Mouse (Mus musculus) limb, embryonic 15.5 days (tissue): Measurements from ENCODE around the gene Xlr5c. TPM values are rescaled to one million over a fixed set of nuclear protein-coding genes. Genes with fewer than 3 reads are reported as not detected.
"Not testable (repeated sequence)": the region's sequence is repeated elsewhere in the genome, so short reads cannot be mapped to it uniquely, and the experiment has no call there.

Experiments used
- ATAC-seq: fragments of 200-750 bp; cut with Nextera tagmentation; 2 replicates; pipeline ENCODE4 v1.8.0; 2017; ENCODE audit warnings: low read depth, moderate TSS enrichment; ENCODE audit not compliant: insufficient number of reproducible peaks, low FRiP score, low TSS enrichment
- H3K27ac ChIP-seq: fragments of 300-500 bp; sonication (generic); 2 replicates; pipeline ENCODE4 v1.5.1; 2015; ENCODE audit warnings: moderate library complexity, mild to moderate bottlenecking, inconsistent platforms
- H3K27me3 ChIP-seq: fragments of 300-500 bp; sonication (generic); 2 replicates; pipeline ENCODE4 v1.6.1; 2015; ENCODE audit warnings: inconsistent platforms
- H3K36me3 ChIP-seq: fragments of 300-500 bp; sonication (generic); 2 replicates; pipeline ENCODE4 v1.6.1; 2015; ENCODE audit warnings: inconsistent platforms
- H3K4me1 ChIP-seq: fragments of 300-500 bp; sonication (generic); 2 replicates; pipeline ENCODE4 v1.6.1; 2015; ENCODE audit warnings: inconsistent platforms
- H3K4me2 ChIP-seq: fragments of 300-500 bp; sonication (generic); 2 replicates; pipeline ENCODE4 v1.6.1; 2015; ENCODE audit warnings: mild to moderate bottlenecking, inconsistent platforms
- H3K4me3 ChIP-seq: fragments of 300-500 bp; sonication (generic); 2 replicates; pipeline ENCODE4 v1.5.1; 2015; ENCODE audit warnings: mild to moderate bottlenecking, inconsistent platforms
- H3K9ac ChIP-seq: fragments of 300-500 bp; sonication (generic); 2 replicates; pipeline ENCODE4 v1.6.1; 2015; ENCODE audit warnings: inconsistent platforms
- H3K9me3 ChIP-seq: fragments of 300-500 bp; sonication (generic); 2 replicates; pipeline ENCODE4 v1.6.1; 2016; ENCODE audit warnings: inconsistent platforms
- WGBS: fragments of 180-500 bp; shearing (Covaris S2); methylation state at CpG from one replicate; pipeline ENCODE4 v1.1.7; 2015; 5-methylcytosine and 5-hydroxymethylcytosine counted together
- polyA plus RNA-seq: library from polyadenylated mRNA; unstranded; fragments of >200 nt; fragmentation: Nextera tagmentation; extraction: Ambion mirVana; gene quantifications from 2 replicates; pipeline ENCODE4 v1.2.1, GENCODE M21; 2015

The Xlr5c gene
- not detected in 2 replicates for polyA plus RNA-seq

DNA sequence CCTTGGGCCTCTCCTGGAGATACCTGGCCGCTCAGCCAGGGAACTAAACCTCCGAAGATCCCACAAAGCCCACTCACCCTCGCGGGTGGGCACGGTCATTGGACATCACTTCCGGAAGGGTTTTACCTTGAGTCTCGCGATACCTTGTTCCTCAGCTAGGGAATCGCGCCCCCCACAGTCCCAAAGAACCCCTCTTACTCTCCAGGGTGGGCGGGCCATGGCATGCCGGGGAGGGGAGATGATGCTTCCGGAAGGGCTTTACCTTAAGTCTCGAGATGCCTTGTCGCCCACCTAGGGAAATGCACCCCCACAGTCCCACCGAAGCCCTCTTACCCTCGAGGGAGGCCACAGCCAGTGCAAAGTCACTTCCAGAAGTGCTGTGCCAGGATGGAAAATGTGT lies at the start of gene Xlr5c, which contains the start of gene Xlr5a:
Gene Xlr5c, minus strand, starts transcription at position 101 of the 400 bp plus-strand sequence.
Gene Xlr5a, minus strand, starts transcription at position 101 of the 400 bp plus-strand sequence.
- 91% methylated on average over 13 of the region's 17 CpGs for WGBS
- H3K27ac ChIP-seq, H3K4me2 ChIP-seq, H3K4me3 ChIP-seq, H3K9me3 ChIP-seq, ATAC-seq, H3K27me3 ChIP-seq, H3K9ac ChIP-seq, H3K36me3 ChIP-seq, H3K4me1 ChIP-seq: not testable (repeated sequence)

DNA sequence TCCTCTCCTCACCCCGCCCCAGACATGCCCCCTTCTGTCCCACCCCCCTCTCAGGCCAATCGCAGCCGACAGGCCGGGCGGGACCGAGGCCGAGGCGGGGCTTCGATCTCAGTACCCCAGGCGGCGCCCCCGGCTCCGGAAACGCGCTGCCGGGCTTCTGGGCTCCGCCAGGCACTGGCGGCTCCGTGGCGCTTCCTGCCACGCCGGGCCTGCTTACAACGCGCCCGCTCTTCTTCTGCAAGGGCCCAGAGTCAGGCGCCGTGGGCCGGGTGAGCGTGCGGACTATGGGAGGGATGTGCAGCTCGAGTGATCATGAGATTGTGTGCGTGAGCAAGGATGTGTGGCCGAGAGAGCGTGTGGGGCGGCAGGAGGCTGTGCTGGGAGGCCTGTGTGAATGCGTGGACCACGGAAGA lies 49.7 kb upstream of the Xlr5c start, which contains the start of gene Zfp275:
Gene Zfp275, plus strand, starts transcription at position 139 of the 413 bp plus-strand sequence.
- Histone ChIP-seq H3K4me3 (peak within 1 kb of the TSS; percentile 58), H3K27ac (peak within 1 kb of the TSS; percentile 76), H3K4me2 (peak within 1 kb of the TSS; percentile 41), H3K9me3 (no peaks in the 10 kb centered on the region), H3K9ac (peak within 1 kb of the TSS; percentile 55), H3K36me3 (no peaks in the 10 kb centered on the region), H3K27me3 (peaks cover 10% of the 10 kb centered on the region; the same call in 1 of the 2 replicates), H3K4me1 (0 out of 2 replicates have a peak, but pooled peaks cover 2% of the 10 kb centered on the region)
- ATAC-seq, result peak; percentile 94
- 21% methylated on average over 37 of the region's 37 CpGs for WGBS

DNA sequence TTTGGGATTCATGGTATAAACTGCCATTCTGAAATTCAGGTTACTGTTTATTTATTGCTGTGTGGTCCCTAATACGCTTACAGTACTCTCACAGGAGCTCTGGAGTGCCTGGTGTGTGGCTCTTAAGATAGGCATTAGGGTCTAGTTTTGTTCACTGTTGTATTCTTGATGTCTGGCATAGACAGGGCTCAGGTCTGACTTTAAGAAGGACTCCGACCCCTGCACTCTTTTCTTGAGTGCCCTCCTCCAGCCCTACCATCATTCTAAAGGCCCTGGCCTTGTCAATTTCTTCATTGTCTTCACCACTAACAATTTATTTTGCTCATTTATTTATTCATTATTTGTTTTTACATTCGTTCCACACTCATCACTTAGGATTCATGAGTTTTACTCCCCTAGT lies 49.3 kb upstream of the Xlr5c start:
- Histone ChIP-seq H3K27me3 (peaks cover 10% of the 10 kb centered on the region; the same call in 1 of the 2 replicates), H3K4me2 (peak overlapping the region; percentile 41; the same call in 1 of the 2 replicates), H3K36me3 (no peaks in the 10 kb centered on the region), H3K4me1 (0 out of 2 replicates have a peak, but pooled peaks cover 2% of the 10 kb centered on the region), H3K9ac (no peak overlapping the region), H3K9me3 (no peaks in the 10 kb centered on the region), H3K27ac (no peak overlapping the region), H3K4me3 (peak overlapping the region; percentile 58)
- no peak for ATAC-seq
- WGBS, result 32% methylated on average over 3 of the region's 3 CpGs

DNA sequence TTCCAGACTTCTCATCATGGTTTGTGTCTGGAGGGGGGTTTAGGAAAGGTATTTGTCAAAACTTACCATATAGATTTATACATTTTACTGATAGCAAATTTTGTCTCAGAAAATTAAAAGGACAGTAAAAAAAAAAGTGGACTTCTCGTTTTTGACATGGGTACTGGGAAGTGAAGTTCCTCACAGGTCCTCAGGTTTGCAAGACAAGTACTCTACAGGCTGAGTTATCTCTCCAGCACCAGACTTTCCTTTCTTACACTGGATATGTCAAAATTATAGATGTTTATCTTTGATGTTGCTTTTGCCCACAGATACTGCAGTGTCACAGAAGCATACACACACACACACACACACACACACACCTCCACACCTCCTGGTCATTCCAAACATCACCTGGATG lies 48.7 kb upstream of the Xlr5c start:
- WGBS, result 57% methylated on average over 1 of the region's 1 CpGs

DNA sequence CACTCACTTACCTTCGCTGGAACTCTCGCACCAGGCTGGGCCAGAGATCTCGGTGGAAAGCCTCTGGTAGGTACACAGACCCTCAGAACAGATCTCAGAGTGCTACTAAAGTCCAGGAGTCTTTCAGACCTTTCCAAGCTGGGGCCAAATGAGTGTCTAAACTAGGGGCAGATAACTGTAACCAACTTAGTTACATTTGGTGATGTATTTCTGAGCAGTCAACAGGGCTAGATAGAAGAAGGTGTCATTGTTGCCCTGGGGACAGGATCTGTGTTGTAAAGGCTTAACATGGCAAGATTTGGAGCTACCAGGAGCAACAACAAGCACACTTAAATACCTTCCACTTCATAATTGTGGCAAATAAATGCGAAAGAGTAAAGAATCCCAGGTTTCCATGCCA lies 44.0 kb upstream of the Xlr5c start, which contains the start of gene Gm45015:
Gene Gm45015, minus strand, starts transcription at position 101 of the 400 bp plus-strand sequence.
- H3K27me3 ChIP-seq, result peaks cover 9% of the 10 kb centered on the region; the same call in 1 of the 2 replicates
- WGBS, result 87% methylated on average over 4 of the region's 4 CpGs
- no peaks in the 10 kb centered on the region for H3K9me3 ChIP-seq
- no peaks in the 10 kb centered on the region for H3K4me1 ChIP-seq
- H3K4me2 ChIP-seq, result no peak within 1 kb of the TSS
- H3K4me3 ChIP-seq, result no peak within 1 kb of the TSS
- H3K27ac ChIP-seq, result no peak within 1 kb of the TSS
- H3K9ac ChIP-seq, result no peak within 1 kb of the TSS
- ATAC-seq, result no peak
- H3K36me3 ChIP-seq, result no peaks in the 10 kb centered on the region

More for the DNA sequence above, 48.7 kb upstream of the Xlr5c start:
- Histone ChIP-seq H3K27ac (no peak overlapping the region), H3K4me1 (0 out of 2 replicates have a peak, but pooled peaks cover 2% of the 10 kb centered on the region), H3K36me3 (no peaks in the 10 kb centered on the region), H3K9ac (no peak overlapping the region), H3K4me2 (no peak overlapping the region), H3K9me3 (no peaks in the 10 kb centered on the region), H3K27me3 (peaks cover 15% of the 10 kb centered on the region; the same call in 1 of the 2 replicates), H3K4me3 (no peak overlapping the region)
- no peak for ATAC-seq

DNA sequence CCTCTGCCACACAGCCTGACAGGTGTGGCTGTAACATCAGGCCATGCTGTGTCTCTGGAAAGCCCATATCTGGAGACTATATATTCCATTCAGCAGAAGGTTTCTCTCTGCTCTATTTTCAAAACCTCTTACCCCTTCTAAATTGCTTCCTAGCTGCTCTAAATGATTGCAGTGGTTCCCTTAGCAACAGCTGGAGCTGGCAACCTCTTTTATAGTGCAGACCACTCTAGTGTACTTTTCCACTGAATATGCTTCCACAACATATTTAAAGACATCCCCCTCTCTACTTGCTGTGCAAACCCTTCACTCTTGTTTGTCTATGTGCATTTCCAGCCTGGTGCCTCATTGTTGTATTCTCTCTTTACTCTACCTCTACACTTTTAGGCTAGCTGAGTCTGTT lies 40.8 kb upstream of the Xlr5c start:
- H3K4me1 ChIP-seq, result no peaks in the 10 kb centered on the region
- no peaks in the 10 kb centered on the region for H3K36me3 ChIP-seq
- H3K9me3 ChIP-seq, result no peaks in the 10 kb centered on the region
- peaks cover 8% of the 10 kb centered on the region; the same call in 1 of the 2 replicates for H3K27me3 ChIP-seq
- H3K4me2 ChIP-seq, result no peak overlapping the region
- no peak for ATAC-seq
- H3K4me3 ChIP-seq, result no peak overlapping the region
- H3K9ac ChIP-seq, result no peak overlapping the region
- no peak overlapping the region for H3K27ac ChIP-seq

DNA sequence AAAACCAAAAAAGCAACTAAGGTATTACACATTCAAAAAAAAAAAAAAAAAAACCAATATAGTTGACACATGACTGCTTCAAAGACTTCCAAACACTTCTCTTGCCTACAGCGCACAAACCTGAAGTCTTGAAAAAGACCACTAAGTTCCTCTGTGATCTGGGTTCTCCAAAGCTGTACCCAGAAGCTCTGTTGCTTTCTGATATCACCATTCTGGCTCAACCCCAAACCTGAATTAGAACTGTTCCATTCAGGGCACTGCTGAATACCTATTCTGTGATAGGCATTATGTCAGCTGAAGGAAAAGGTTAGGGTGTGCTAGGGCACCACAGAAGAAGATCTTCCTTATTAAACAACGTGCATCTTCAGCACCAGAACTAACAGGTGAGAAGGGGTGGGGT lies 34.4 kb upstream of the Xlr5c start:
- Histone ChIP-seq H3K9me3 (no peaks in the 10 kb centered on the region), H3K9ac (no peak overlapping the region), H3K4me3 (no peak overlapping the region), H3K27ac (no peak overlapping the region), H3K27me3 (no peaks in the 10 kb centered on the region), H3K36me3 (no peaks in the 10 kb centered on the region), H3K4me2 (no peak overlapping the region), H3K4me1 (no peaks in the 10 kb centered on the region)
- ATAC-seq, result no peak
- WGBS, result 74% methylated on average over 2 of the region's 2 CpGs

DNA sequence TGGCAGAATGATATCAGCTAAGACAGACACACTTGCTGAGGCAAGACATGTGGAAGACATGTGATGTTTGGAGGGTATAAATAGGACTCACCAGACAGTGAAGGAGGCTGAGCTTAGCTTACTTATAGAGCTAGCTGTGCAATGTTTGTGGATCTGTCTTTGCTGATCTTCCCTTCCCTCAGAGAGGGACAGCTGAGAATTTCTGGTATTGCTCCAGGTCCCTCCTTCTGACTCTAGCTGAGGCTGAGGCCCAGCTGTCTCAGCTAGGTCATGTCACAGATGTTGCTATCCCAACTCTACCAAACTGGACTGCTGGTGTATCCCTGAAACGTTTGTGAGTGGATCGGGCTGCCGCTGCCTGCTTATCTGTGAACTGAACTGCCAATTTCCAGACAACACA lies 28.3 kb upstream of the Xlr5c start:
- no peaks in the 10 kb centered on the region for H3K27me3 ChIP-seq
- H3K27ac ChIP-seq, result no peak overlapping the region
- H3K36me3 ChIP-seq, result no peaks in the 10 kb centered on the region
- no peaks in the 10 kb centered on the region for H3K9me3 ChIP-seq
- no peak overlapping the region for H3K4me2 ChIP-seq
- 65% methylated on average over 3 of the region's 3 CpGs for WGBS
- no peak overlapping the region for H3K4me3 ChIP-seq
- H3K9ac ChIP-seq, result no peak overlapping the region
- no peak for ATAC-seq
- no peaks in the 10 kb centered on the region for H3K4me1 ChIP-seq

DNA sequence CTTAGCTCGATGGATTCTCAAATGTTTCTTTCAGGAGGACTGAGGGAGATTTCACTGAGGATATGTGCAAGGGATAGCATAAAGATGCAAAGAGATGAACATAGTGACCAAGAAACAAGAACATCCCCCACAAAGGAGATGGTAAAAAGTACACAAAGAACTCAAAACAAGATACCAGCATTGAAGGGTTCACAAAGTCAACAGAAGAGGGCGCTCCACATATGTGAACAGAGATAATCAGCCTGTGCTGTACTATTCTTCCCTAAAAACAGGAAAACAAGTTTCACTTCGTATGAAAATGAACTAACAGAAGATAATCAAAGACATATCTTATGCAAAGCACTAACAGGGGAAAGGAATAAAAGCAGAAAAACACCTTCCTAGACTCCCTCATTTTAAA lies 19.7 kb upstream of the Xlr5c start:
- Histone ChIP-seq H3K4me1 (no peaks in the 10 kb centered on the region), H3K36me3 (no peaks in the 10 kb centered on the region), H3K4me2 (no peak overlapping the region), H3K27ac (no peak overlapping the region), H3K9ac (no peak overlapping the region), H3K9me3 (no peaks in the 10 kb centered on the region), H3K4me3 (no peak overlapping the region), H3K27me3 (no peaks in the 10 kb centered on the region)
- WGBS, result 41% methylated on average over 3 of the region's 3 CpGs
- ATAC-seq, result no peak

DNA sequence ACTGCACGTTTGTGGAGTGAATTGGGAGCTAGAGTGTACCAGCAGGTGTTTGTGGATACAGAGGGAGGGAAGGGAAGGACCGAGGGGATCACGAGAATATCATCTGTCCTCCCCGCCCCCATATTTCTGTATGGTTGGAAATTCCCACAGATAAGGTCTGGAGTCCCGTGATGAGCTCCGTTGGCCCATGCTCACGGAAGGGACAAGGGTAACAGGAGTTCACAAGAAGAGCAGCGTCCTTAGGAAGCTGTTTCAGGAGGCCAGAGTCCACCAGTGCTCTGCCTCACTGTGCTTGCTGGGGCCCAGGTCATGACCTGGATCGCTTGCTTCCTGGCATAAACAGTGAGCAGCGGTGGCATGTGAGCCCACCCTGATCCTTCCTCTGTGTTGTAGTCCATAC lies 3.0 kb upstream of the Xlr5c start:
- not testable (repeated sequence) for H3K4me2 ChIP-seq

DNA sequence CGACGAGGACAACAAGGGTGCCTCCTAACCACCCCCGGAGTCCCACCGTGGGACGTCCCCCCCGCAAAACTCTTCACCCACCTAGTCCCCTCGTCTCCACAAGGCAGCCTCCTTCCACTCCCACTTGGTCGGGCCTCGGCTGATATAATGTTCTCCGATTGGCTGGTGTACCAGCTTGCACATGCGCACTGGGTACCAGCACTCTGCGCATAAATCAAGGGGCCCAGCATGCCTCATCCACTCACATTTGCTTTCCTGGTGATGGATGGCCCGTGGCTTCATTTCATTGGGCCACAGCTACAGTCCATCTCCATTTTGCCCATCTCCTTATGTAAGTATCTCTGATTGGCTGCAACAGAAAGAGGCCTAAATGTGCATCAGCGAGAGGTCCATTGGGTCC lies 27.5 kb downstream of the Xlr5c start, which contains the start of gene Xlr3c:
Gene Xlr3c, minus strand, starts transcription at position 121 of the 400 bp plus-strand sequence.
- H3K36me3 ChIP-seq, H3K4me3 ChIP-seq, H3K4me1 ChIP-seq, H3K9me3 ChIP-seq, H3K27me3 ChIP-seq, H3K27ac ChIP-seq, H3K4me2 ChIP-seq, H3K9ac ChIP-seq, ATAC-seq: not testable (repeated sequence)
- WGBS, result 88% methylated on average over 14 of the region's 14 CpGs

More for the DNA sequence above, 3.0 kb upstream of the Xlr5c start:
- WGBS, result 76% methylated on average over 8 of the region's 10 CpGs
- H3K4me1 ChIP-seq, H3K27me3 ChIP-seq, H3K27ac ChIP-seq, H3K4me3 ChIP-seq, H3K9ac ChIP-seq, H3K36me3 ChIP-seq, H3K9me3 ChIP-seq, ATAC-seq: not testable (repeated sequence)

DNA sequence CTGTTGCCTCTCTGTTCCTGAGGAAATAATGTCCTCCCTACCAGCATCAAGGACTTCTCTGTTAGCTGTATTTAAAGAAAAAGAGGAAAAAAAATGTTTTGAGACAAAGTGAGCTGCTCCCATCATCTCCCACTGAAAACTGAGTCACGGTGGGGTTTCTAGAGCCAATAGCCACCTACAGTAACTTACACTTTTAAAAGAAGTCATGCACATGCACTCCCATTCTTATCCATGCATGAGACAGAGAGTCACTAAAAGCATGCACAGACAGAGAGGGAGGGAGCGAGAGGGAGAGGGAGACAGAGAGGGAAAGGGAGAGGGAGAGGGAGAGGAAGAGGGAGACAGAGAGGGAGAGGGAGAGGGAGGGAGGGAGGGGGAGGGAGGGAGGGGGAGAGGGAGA lies 30.3 kb downstream of the Xlr5c start:
- H3K27me3 ChIP-seq, H3K9ac ChIP-seq, H3K27ac ChIP-seq, ATAC-seq, H3K4me3 ChIP-seq, H3K4me1 ChIP-seq, H3K4me2 ChIP-seq, H3K36me3 ChIP-seq, H3K9me3 ChIP-seq: not testable (repeated sequence)
- WGBS, result 56% methylated on average over 1 of the region's 2 CpGs
